Mouse (Mus musculus): ENCODE results near the gene Slc22a2.
"Not testable (repeated sequence)": the region's sequence is repeated elsewhere in the genome, so short reads cannot be mapped to it uniquely, and the experiment has no call there.

Slc22a2 gene

DNA sequence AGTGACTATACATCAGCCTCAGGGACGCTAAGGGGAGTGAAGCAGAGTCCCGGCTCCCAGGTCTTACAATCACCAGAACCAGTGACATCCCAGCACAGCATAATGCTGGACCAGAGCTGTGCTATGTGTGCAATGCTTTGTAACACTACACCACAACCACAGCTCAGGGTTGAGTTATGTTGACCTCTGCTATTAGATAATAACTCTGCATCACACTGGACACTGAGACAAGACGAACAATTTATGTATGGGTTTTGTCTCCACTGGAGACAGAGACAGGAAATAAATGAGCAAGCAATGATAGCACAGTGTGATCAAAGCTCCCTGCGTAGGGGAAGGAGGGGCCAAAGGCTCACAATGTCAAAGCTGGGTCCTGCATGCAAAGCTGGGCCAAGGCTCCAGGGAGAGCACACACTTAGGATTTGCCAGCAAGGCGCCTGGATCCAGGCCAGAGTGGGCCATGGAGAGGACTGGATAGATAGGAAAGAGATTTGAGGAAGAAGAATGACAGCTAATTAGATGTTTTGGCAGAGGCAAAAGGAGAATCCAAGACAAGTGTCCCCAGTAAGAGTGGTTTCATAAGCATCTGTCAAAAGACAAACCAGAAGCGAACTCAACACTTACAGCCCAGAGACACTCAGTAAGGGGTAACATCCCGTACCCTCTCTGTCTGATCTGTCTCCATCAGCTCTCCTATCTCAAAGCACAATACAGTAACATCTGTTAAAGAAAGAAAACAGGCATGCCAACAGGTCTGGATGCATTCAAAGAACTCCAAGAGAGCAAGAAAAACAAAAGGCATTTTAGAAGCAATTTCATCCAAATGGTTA, 48.1 kb downstream of the Slc22a2 start:
- no peak for DNase-seq

DNA sequence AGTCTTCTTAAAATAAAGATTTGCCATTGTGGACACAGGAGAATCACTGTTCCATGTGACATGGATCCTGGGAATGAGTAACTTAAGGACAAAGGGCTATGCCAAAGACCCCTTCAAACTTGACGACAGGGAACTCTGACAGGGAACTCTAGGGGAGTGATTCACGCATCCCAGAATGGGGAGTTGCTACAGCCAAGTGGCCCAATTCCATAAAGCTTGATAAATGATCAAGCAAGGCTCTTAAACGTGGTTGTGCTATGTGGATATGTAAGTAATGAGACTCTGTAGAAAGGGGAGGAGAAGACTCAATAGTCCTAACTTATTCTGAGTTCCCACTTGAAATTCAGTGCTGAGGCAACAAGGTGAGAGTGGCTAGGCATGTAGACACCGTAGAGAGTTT, 50.9 kb downstream of the Slc22a2 start:
- DNase-seq = no peak

DNA sequence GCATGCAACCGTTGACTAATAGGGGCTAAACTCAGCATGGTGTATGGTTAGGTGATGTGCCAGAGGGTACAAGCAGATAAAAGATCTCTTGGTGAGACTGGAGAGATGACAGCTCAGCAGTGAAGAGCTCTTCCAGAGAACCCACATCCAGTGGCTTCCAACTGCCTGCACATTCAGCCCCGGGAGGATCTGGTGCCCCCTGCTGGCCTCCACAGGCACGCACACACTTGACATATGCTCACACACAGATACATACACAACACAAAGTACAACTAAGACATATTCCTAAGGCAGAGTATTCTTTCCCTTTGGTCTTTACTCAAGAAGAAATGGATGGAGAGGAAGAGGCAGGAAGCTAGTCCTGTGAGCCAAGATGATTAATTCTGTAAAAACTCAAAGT, 55.7 kb downstream of the Slc22a2 start:
- no peak for DNase-seq

DNA sequence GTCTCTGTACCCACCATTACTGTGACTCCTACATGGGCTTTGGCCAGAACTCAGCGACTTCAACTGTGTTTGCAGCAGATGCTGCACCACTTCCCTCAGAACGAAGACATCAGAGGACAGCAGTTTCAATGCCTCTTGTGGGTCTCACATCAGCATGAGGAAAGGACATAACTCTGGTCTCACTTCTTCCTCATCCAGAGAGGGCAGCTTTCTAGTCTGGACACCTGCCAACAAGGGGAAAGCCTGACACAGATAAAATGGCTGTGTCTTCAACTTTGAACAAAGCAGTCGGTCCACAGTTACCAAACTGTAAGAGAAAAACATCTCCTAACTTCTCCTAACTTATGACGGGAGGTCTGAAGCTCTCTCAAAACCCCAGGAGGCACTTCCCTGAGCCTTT, 57.2 kb downstream of the Slc22a2 start:
- DNase-seq = no peak

DNA sequence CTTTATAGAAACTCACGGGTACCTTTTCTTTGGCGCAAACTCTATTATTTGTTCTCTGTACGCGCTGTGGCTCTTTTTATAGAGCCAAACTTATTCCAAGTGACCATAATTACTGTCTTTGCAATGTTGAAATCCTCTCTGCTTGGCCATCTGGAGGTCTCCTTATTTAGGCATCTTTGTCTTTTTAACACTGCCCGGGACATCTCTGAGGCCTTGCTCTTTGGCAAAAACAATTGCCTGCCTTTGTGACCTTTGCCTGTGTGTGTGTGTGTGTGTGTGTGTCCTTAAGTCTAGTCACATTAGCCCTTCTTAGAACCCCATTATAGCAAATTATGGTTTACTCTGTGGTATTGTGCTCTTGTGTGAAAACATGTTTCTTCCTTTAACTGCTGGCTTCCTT, 61.5 kb downstream of the Slc22a2 start:
- no peak for DNase-seq

DNA sequence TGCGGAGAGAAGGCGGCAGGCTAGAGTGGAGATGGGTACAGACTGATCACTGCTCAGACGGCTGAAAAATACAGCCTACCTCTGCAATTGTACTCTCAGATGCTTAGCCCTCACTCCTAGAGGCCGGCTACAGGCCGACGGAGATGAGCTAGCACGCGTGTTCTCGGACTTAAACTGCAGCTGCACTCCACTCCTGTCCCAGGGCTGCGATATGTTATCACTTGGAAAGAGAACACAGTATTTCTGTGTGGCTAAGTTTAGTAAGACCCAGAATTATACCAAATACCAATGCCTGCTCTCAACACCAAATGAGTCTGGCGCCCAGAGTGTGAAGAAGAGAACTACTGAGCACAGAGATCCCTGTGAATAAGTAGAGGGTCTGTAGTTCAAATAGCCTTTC, 68.7 kb downstream of the Slc22a2 start:
- DNase-seq = no peak

DNA sequence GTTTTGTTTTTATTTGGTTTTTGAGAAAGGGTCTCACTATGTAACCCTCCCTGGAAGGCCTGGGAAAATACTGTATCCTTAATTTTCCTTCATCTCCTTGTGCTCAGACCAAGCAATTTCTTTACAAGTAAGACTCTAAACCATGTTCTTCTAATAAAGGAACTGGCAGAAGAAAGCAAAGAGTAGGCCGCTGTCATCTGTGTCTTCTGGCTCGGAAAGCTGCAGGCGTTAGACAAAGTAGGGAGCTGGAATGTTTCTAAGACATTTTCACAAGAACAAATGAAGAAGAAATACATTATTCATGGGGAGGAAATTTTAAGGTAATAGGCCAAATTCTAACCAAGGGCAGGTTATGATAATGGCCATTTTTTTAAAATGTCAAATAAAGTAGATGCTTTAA, 70.1 kb downstream of the Slc22a2 start:
- DNase-seq = no peak

DNA sequence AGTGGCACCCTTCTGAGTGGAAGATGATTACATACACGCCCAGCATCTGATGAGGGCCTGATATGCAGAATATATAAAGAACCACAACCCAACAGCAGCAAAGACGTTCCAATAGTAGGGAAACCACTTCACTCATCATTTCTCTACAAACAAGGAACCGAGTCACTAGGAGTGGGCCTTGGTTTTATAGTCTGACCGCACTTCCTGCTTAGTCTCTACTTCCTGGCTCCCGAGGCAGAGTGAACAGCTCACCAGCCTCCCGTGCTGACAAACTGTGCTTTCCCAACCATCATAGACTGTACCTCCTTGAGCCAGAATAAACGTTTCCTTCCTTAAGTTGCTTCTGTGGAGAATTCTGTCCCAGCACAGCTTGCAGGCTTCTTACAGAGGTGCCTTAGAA, 71.9 kb downstream of the Slc22a2 start:
- DNase-seq = peak in 1 of 2 experiments; percentile 11

DNA sequence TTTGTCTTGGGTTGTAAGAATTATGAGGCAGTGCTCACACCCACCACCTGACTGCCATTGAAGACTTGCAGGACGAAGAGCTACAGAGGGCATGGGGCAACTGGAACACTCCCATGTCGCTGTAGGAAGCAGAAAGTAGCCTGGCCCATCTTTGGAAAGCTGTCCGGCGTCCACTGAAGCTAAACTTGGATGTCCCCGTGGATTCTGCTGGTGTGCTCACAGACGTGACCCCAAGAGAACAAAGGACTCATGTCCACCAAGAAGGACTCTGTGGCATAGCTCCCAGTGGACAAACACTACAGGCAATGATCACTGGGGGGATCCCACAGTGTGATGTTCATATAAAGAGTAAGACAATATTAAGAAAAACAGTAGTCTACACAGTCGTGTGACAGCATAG, 74.9 kb downstream of the Slc22a2 start:
- no peak for DNase-seq

DNA sequence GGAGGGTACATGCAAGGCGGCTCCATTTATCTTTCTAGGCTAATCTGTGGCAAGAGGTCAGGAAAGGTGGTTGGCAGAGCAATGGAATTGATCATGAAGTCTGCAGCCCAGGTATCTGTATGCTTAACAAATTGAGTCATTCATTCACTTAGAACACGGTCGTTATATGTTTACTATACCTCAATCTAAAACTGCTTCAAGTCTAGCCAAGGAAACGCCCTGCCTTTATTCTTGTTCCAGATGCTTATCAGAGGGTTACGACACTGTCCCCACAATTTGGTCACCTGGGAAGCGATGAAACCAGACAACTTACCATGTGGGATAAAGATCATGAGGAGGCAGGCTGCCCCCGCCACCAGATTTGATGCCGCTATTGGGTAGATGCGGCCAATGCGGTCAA, 75.3 kb downstream of the Slc22a2 start:
- no peak for DNase-seq

DNA sequence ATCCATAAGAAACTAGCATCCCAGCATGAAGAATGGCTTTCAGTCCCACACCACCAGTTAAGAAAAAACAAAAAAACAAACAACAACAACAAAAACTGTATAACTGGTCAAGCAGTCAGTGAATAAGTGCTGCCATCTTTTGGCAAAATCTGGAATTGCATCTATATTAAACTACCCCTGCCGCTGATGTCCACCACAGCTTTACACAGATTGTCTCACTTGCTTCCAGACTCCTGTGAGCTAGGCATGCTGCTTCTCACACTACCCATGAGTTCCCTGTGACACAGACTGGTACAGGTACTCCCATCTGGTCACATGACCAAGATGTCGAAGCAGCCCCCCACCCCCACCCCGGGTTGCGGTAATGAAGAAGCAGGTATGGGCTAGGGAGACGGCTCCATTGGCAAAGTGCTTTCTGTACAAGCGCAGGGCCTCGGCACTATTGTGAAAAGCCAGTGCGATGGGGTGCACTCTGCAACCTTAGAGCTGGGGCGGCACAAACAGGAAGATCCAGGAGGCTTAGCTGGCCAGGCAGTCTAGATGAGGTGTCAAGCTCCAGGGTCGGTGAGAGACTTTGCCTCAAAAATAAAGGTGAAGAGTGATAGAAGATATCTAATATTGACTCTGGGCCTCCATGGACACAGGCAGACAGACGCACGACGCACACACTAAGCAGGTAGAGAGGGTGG, 76.8 kb downstream of the Slc22a2 start:
- DNase-seq = no peak

DNA sequence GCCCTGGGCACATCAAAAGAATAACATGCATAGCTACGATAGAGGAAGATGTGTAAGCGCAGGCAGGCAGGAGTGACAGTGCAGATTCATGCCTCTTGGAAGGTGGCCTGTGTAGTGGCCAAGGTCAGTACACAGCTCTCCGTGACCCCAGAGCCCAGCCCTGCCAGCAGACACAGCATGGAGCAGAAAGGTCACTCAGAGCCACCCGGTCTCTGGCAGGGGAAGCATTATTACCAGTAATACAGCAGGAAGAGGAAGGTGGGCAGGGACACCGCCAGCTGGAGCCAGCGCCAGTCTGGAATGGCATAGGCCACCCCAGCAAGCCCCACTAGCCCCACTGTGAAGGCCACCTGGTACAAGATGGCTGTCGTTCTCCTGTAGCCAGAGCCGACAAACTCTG, 80.2 kb downstream of the Slc22a2 start:
- DNase-seq = no peak

DNA sequence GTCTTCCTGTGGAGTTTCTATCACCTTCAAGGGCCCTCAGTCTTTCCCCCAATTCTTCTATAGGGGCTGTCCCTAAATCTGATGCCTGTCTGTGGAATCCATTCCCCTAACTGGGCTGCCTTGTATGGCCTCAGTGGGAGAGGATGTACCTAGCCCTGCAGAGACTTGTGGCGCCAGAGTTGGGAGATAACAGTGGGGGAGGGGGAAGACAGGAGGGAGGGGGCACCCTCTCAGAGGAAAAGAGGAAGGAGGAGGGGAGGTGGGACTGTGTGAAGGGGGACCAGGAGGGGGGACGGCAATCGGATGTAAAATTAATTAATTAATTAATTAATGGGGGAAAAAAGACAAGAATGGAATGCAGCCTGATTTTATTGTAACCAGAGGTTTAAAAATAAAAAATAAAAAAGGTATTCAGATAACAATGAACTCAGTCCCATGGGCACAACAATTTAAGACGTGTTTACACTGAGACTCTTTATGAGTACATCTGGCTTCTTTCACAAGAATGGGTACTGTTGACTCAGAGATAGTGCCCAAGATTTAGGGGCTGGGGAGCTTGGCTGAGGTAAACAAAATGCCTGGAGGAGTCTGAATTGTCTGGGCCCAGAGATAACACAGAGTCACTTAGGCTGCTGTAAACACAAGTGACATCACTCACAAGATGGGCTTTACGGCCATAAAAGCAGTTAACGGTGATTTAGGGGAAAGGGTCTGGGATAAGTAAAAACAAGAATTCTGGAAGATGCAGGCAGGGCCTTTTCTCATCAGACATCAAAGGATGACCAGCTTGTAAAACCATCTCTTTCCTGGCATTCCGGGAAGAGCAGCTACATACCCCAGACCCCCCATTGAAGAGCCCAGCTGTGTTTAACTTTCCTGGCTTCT, 84.8 kb downstream of the Slc22a2 start:
- no peak for DNase-seq

DNA sequence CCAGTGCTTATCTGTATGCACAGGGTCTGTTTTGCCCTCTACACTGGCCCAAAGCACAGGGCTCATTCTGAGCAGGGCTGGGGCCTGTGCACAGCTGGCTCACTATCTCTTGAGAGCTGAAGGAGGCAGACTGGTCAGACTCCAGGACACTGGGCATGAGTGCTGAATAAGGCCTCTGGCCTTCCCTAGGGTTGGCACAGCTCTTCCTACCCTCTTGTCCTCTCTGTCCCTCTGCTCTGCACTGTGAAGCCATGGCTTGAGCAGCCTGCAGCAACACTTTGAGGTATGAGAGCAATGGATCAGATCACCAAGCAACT, 85.4 kb downstream of the Slc22a2 start:
- no peak for DNase-seq

DNA sequence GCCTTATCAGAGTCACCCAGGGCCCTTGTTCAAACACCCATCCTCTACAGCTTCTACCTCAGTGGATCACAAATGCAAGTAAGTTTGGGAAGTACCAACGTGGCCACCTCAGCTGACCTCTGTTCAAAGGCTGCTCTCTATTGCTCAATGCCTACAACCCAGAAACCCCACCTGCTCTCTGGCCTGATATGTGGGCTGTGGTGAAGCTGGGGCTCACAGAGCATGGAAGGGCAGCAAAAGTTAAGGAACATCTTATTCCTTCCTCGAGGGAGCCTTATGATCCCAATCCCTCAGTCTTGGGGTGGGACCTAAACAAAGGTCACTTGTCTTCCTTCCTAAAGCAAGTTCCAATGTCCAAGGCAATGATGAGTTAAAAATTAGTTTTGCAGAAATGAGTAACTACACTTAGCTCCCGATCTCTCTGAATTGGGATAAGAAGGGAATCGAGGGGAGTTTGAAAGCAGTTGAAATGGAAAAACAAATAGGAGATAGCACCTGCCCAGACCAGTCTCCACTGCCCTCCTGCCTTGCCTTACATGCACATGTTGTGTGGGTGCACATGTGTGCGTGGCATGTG, 87.2 kb downstream of the Slc22a2 start:
- DNase-seq = no peak

DNA sequence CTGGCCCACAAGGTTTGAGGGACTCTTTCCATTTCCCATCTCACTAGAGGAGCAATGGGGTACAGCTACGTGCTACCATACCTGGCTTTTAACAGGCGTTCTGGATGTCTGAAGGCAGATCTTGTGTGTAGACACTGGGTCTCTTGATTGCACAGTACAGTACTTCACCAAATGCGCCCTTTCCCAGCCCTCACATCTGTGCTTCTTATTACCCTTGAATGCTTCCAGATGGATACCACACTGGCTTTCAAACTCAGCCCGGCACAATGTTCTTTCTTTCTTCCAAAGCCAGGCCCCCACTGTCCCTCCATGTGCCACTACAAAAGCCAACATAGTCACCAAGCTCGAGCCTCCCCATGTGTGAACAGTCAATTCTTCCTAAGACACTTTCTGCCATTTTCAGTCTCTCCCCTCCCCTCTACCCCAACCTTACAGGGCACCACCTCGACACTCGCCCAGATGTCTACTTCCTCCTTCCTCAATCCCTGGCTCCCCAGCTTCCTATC, 88.4 kb downstream of the Slc22a2 start:
- DNase-seq = no peak

DNA sequence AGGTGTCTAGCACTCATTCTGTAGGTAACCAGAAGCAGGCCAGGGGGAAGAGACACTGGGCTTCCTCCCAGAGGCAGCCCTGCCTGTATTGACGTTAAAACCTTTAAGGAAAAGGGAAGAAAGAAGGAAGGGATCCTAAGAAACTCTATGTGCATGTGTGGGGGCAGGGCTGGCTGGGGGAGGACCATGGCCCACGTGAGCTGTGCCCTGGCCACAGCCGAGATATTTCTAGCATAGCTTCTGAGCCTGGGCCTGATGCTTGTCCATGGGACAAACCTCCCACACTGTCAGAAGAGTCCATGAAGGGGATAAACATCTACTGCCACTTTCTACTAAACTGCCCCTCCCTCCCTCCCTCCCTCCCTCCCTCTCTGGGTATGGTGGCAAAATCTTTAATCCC, 89.9 kb downstream of the Slc22a2 start:
- no peak for DNase-seq

DNA sequence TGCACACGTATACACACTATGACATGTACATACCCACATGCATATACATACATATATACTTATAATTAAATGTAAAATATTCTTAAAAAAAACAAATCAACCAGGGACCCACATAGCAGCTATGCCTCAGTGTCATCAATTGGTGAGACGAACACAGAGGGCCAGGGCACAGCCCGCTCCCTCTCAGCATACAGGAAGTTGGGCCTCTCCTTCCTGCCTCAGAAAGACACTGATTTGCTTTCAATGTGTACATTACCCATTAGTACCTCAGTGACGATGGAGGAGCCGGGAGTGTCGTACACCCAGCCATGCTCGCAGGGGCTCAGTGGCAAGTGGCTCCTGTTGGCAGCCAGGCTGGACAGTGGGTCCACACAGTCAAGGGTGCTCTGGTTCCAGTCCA, 91.0 kb downstream of the Slc22a2 start:
- not testable (repeated sequence) for DNase-seq

DNA sequence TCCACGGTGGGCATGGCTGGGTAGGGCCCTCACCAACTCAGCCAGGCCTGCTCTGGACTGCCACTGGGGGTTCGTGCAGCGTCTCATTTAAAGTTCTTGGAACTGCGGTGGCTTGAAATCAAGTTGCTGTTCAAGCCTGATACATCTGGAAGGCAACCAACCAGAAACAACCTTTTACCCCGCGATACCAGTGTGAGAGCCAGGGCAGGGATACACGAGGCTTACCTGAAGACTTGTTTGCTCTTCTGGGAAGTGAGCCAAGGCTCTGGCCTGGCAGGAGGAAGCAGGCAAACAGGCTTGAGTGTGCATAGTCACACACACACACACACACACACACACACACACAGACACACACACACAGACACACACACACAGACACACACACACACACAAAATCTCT, 91.7 kb downstream of the Slc22a2 start, which contains the start of gene Slc22a1:
TSS of gene Slc22a1 (minus strand) at position 184 of the 400 bp plus-strand sequence.
- no peak for DNase-seq

DNA sequence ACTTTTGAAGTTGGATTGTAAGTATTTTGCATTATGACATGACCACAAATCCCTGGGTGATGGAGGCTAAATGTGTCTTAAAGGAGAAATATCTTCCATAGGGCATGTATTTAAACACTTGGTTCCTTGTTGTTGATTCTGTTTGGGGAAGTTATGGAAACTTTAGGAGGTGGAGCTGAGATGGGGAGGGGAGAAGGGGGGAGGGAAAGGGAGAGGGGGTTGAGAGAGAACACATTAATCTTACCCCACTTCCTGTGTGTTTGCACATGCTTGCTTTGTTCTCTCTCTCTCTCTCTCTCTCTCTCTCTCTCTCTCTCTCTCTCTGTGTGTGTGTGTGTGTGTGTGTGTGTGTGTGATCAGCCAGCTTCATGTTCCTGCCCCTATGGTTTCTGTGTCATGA, 93.2 kb downstream of the Slc22a2 start:
- no peak for DNase-seq
